In the genomic region with DNA sequence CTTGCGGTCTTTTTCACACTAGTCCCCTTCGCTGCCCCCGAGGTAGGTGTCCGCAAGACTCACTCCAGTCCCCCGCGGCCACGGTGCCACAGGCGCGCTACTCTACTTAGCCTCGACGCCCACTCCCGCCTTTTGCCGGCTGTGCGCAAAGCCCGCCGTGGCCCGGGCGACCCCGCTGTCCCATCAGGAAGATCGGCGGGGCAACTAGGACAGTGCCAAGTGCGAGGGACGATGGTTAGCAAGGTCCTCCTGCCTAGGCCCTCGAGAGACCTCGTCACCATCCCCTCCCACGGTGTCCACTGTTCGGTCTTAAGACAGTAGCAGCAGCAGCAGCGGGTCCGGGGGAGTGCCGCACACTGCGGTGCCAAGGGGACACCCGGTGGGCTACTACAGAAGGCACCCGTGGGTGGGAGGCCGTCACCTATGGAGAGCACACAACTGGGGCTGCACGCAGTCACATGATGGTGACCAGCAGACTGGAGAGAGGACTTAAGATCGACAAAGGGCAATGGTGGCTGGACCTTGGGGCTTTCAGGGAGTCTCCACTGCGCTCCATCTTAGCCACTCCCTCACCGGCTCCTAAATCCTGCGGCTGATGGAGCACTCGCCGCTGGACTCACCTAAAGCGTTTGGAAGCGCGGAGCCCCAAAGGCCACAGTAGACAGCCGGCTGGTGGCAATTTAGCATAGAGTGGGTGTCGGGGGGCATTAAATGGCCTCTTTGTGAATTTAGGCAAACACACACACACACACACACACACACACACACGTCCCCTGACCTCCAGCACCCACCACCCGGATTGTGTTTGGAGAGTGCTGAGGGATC, we compare ENCODE assay signal across 8 mouse cellular contexts. TPM values are rescaled to one million over a fixed set of nuclear protein-coding genes. Genes with fewer than 3 reads are reported as not detected.
DNase-seq lines count a peak whose midpoint lies in the region; ATAC-seq lines count a peak whose summit lies in the region.

No protein-coding gene starts in this region.

- ATAC-seq in heart, embryonic 13.5 days (ENCODE audit: extremely low read depth, insufficient number of reproducible peaks, low FRiP score, low TSS enrichment), result no peak; the same call in 1 of the 2 replicates
- ATAC-seq in forebrain, embryonic 12.5 days (ENCODE audit: low FRiP score), result no peak
- ATAC-seq in midbrain, embryonic 11.5 days (ENCODE audit: low FRiP score), result 0 out of 2 replicates have a peak, but pooled peaks have one; percentile 16

- H3K27ac ChIP-seq in heart, embryonic 13.5 days (replicated peaks), result no peak overlapping the region
- H3K27ac ChIP-seq in heart, embryonic 10.5 days, result no peak overlapping the region
- no peak overlapping the region for H3K27ac ChIP-seq in forebrain, embryonic 12.5 days
- no peak overlapping the region for H3K27ac ChIP-seq in midbrain, embryonic 11.5 days (ENCODE audit: low read depth, low read length)

- H3K4me3 ChIP-seq in heart, embryonic 13.5 days, result peak overlapping the region; percentile 35
- no peak overlapping the region for H3K4me3 ChIP-seq in heart, embryonic 10.5 days
- H3K4me3 ChIP-seq in forebrain, embryonic 12.5 days (replicated peaks), result peak overlapping the region; percentile 6
- H3K4me3 ChIP-seq in midbrain, embryonic 11.5 days (ENCODE audit: low read depth, low read length), result no peak overlapping the region

- H3K4me2 ChIP-seq in heart, embryonic 13.5 days, result peak overlapping the region; percentile 59
- H3K4me2 ChIP-seq in forebrain, embryonic 12.5 days, result peak overlapping the region; percentile 26
- H3K4me2 ChIP-seq in midbrain, embryonic 11.5 days, result no peak overlapping the region

- no peaks in the 10 kb centered on the region for H3K9me3 ChIP-seq in heart, embryonic 13.5 days
- no peaks in the 10 kb centered on the region for H3K9me3 ChIP-seq in heart, embryonic 10.5 days
- no peaks in the 10 kb centered on the region for H3K9me3 ChIP-seq in forebrain, embryonic 12.5 days
- H3K9me3 ChIP-seq in midbrain, embryonic 11.5 days (ENCODE audit: control insufficient read depth, low read length), result no peaks in the 10 kb centered on the region

- peak overlapping the region; percentile 48 for H3K9ac ChIP-seq in heart, embryonic 13.5 days
- H3K9ac ChIP-seq in forebrain, embryonic 12.5 days, result peak overlapping the region; percentile 33; the same call in 1 of the 2 replicates
- H3K9ac ChIP-seq in midbrain, embryonic 11.5 days (ENCODE audit: low read length), result no peak overlapping the region

- peaks cover 77% of the 10 kb centered on the region for H3K4me1 ChIP-seq in heart, embryonic 13.5 days
- H3K4me1 ChIP-seq in heart, embryonic 10.5 days, result peaks cover 29% of the 10 kb centered on the region
- H3K4me1 ChIP-seq in forebrain, embryonic 12.5 days, result peaks cover 50% of the 10 kb centered on the region
- H3K4me1 ChIP-seq in midbrain, embryonic 11.5 days (ENCODE audit: control insufficient read depth, insufficient read depth, low read length), result no peaks in the 10 kb centered on the region

- DNase-seq in heart, embryonic 10.5 days (ENCODE audit: low spot score), result no peak
- DNase-seq in Muller cell, postnatal 12 days (ENCODE audit: inconsistent ontology term), result peak; percentile 73
- DNase-seq in midbrain, embryonic 11.5 days (ENCODE audit: low spot score, missing footprints), result peak; percentile 95
- no peak for DNase-seq in thymus, postnatal 14 days
- no peak for DNase-seq in left cerebral cortex, adult 8-10 months (ENCODE audit: low spot score in 2 of 2)
- DNase-seq in B cell, adult 2 months, result no peak

- 4% methylated on average over 48 of the region's 48 CpGs for WGBS in heart, embryonic 13.5 days
- 1% methylated on average over 48 of the region's 48 CpGs for WGBS in heart, embryonic 10.5 days
- 1% methylated on average over 48 of the region's 48 CpGs for WGBS in forebrain, embryonic 12.5 days
- WGBS in midbrain, embryonic 11.5 days, result under 1% methylated on average over 48 of the region's 48 CpGs

- peaks cover 100% of the 10 kb centered on the region for H3K27me3 ChIP-seq in heart, embryonic 13.5 days (replicated peaks)
- H3K27me3 ChIP-seq in heart, embryonic 10.5 days (ENCODE audit: insufficient read depth, poor library complexity, severe bottlenecking), result peaks cover 100% of the 10 kb centered on the region
- peaks cover 100% of the 10 kb centered on the region for H3K27me3 ChIP-seq in forebrain, embryonic 12.5 days
- peaks cover 100% of the 10 kb centered on the region for H3K27me3 ChIP-seq in midbrain, embryonic 11.5 days (ENCODE audit: control insufficient read depth, insufficient read depth, low read length)

- H3K36me3 ChIP-seq in heart, embryonic 13.5 days, result no peaks in the 10 kb centered on the region
- H3K36me3 ChIP-seq in heart, embryonic 10.5 days, result no peaks in the 10 kb centered on the region
- H3K36me3 ChIP-seq in forebrain, embryonic 12.5 days (replicated peaks), result no peaks in the 10 kb centered on the region
- H3K36me3 ChIP-seq in midbrain, embryonic 11.5 days (ENCODE audit: control insufficient read depth, insufficient read depth, low read length), result no peaks in the 10 kb centered on the region

RNA-seq across cellular contexts. Expression of gene Nfix, which starts 15.3 kb away (rescaled TPM):
- polyA plus RNA-seq in heart, embryonic 13.5 days (2015; fragmentation: Nextera tagmentation; extraction: Ambion mirVana), result 10.0 and 11.7 TPM in 2 replicates
- 0.87 and 2.1 TPM in 2 replicates for polyA plus RNA-seq in heart, embryonic 10.5 days (2016; fragmentation: Nextera tagmentation; extraction: Ambion mirVana)
- polyA plus RNA-seq in forebrain, embryonic 12.5 days (2016; fragmentation: Nextera tagmentation; extraction: Ambion mirVana), result 31.9 and 33.2 TPM in 2 replicates
- polyA plus RNA-seq in midbrain, embryonic 11.5 days (2014; fragmentation: Nextera tagmentation; extraction: Ambion mirVana), result 2.2 and 2.5 TPM in 2 replicates
- total RNA-seq in left cerebral cortex, adult 8-10 months (2022), result 100 to 1,000 TPM; 352 to 438 (median 370) TPM

RNA-seq across cellular contexts. Expression of gene Dand5, which starts 37.7 kb away (rescaled TPM):
- 6.3 and 6.6 TPM in 2 replicates for polyA plus RNA-seq in heart, embryonic 13.5 days (2015; fragmentation: Nextera tagmentation; extraction: Ambion mirVana)
- polyA plus RNA-seq in heart, embryonic 10.5 days (2016; fragmentation: Nextera tagmentation; extraction: Ambion mirVana), result 5.3 TPM in 2 replicates
- 5.3 and 5.6 TPM in 2 replicates for polyA plus RNA-seq in forebrain, embryonic 12.5 days (2016; fragmentation: Nextera tagmentation; extraction: Ambion mirVana)
- 3.9 and 4.6 TPM in 2 replicates for polyA plus RNA-seq in midbrain, embryonic 11.5 days (2014; fragmentation: Nextera tagmentation; extraction: Ambion mirVana)
- total RNA-seq in left cerebral cortex, adult 8-10 months (2022), result 1 to 10 TPM; 8.4 to 9.7 (median 8.9) TPM

RNA-seq across cellular contexts. Expression of gene Gadd45gip1, which starts 46.4 kb away (rescaled TPM):
- polyA plus RNA-seq in heart, embryonic 13.5 days (2015; fragmentation: Nextera tagmentation; extraction: Ambion mirVana), result 50.2 and 52.3 TPM in 2 replicates
- polyA plus RNA-seq in heart, embryonic 10.5 days (2016; fragmentation: Nextera tagmentation; extraction: Ambion mirVana), result 57.3 and 60.5 TPM in 2 replicates
- polyA plus RNA-seq in forebrain, embryonic 12.5 days (2016; fragmentation: Nextera tagmentation; extraction: Ambion mirVana), result 43.0 and 44.8 TPM in 2 replicates
- 37.3 and 37.8 TPM in 2 replicates for polyA plus RNA-seq in midbrain, embryonic 11.5 days (2014; fragmentation: Nextera tagmentation; extraction: Ambion mirVana)
- 10 to 100 TPM; 23.3 to 28.4 (median 24.7) TPM for total RNA-seq in left cerebral cortex, adult 8-10 months (2022)

RNA-seq across cellular contexts. Expression of gene Rad23a, which starts 55.6 kb away (rescaled TPM):
- 108 and 123 TPM in 2 replicates for polyA plus RNA-seq in heart, embryonic 13.5 days (2015; fragmentation: Nextera tagmentation; extraction: Ambion mirVana)
- 137 and 154 TPM in 2 replicates for polyA plus RNA-seq in heart, embryonic 10.5 days (2016; fragmentation: Nextera tagmentation; extraction: Ambion mirVana)
- polyA plus RNA-seq in forebrain, embryonic 12.5 days (2016; fragmentation: Nextera tagmentation; extraction: Ambion mirVana), result 108 and 118 TPM in 2 replicates
- polyA plus RNA-seq in midbrain, embryonic 11.5 days (2014; fragmentation: Nextera tagmentation; extraction: Ambion mirVana), result 87.7 and 100 TPM in 2 replicates
- 10 to 100 TPM; 72.4 to 90.1 (median 79.4) TPM for total RNA-seq in left cerebral cortex, adult 8-10 months (2022)

Comparison
In these comparisons a context has a peak if more than half of its experiments do, and no peak if none do; other contexts are left out.
1. H3K4me3 ChIP-seq: peak in heart, embryonic 13.5 days (single experiment) and forebrain, embryonic 12.5 days (single experiment); none in heart, embryonic 10.5 days (single experiment) and midbrain, embryonic 11.5 days (single experiment).
2. DNase-seq: peak in Muller cell, postnatal 12 days (single experiment) and midbrain, embryonic 11.5 days (single experiment); none in heart, embryonic 10.5 days (single experiment), thymus, postnatal 14 days (single experiment), left cerebral cortex, adult 8-10 months (0 of 2) and B cell, adult 2 months (0 of 2).